Mouse (Mus musculus): Measurements from ENCODE around the gene Otx2. TPM values are rescaled to one million over a fixed set of nuclear protein-coding genes. Genes with fewer than 3 reads are reported as not detected.

Otx2 gene
- polyA plus RNA-seq, 1 experiment, result not detected

- TF ChIP-seq POLR2A (IDR thresholded peaks at IDR 0.05; ENCODE audit: borderline replicate concordance, extremely low read depth, low read depth, low read length) (no peak), CTCF (IDR thresholded peaks at IDR 0.05; ENCODE audit: insufficient read depth, low read length) (no peak)
- WGBS, result 3% methylated on average over 33 of the region's 33 CpGs
- no peak for DNase-seq
Observed at GRCm38 (mm10) chr14:48655073-48655791, 18.4 kb downstream of the Otx2 start.

GRCm38 (mm10) chr14:48654551-48655072 is 19.0 kb downstream of the Otx2 start:
- no peak for DNase-seq
- 5% methylated on average over 20 of the region's 20 CpGs for WGBS
- Histone ChIP-seq H3K4me3 (replicated peaks; ENCODE audit: extremely low read depth, low read depth, low read length) (no peak overlapping the region), H3K4me1 (ENCODE audit: control insufficient read depth, insufficient read depth, low read length) (no peaks in the 10 kb centered on the region)
- TF ChIP-seq POLR2A (IDR thresholded peaks at IDR 0.05; ENCODE audit: borderline replicate concordance, extremely low read depth, low read depth, low read length) (no peak), CTCF (IDR thresholded peaks at IDR 0.05; ENCODE audit: insufficient read depth, low read length) (no peak)

More at GRCm38 (mm10) chr14:48655073-48655791, 18.4 kb downstream of the Otx2 start:
- Histone ChIP-seq H3K4me1 (ENCODE audit: control insufficient read depth, insufficient read depth, low read length) (no peaks in the 10 kb centered on the region), H3K4me3 (replicated peaks; ENCODE audit: extremely low read depth, low read depth, low read length) (no peak overlapping the region)

GRCm38 (mm10) chr14:48653676-48654510 is 19.7 kb downstream of the Otx2 start:
- no peak for DNase-seq
- 11% methylated on average over 22 of the region's 22 CpGs for WGBS

GRCm38 (mm10) chr14:48653081-48653480 is 20.5 kb downstream of the Otx2 start:
- Histone ChIP-seq H3K4me3 (replicated peaks; ENCODE audit: extremely low read depth, low read depth, low read length) (no peak overlapping the region), H3K4me1 (ENCODE audit: control insufficient read depth, insufficient read depth, low read length) (no peaks in the 10 kb centered on the region)
- WGBS, result 73% methylated on average over 3 of the region's 3 CpGs
- TF ChIP-seq CTCF (IDR thresholded peaks at IDR 0.05; ENCODE audit: insufficient read depth, low read length) (no peak), POLR2A (IDR thresholded peaks at IDR 0.05; ENCODE audit: borderline replicate concordance, extremely low read depth, low read depth, low read length) (no peak)
- DNase-seq, result no peak

More at GRCm38 (mm10) chr14:48653676-48654510, 19.7 kb downstream of the Otx2 start:
- TF ChIP-seq POLR2A (IDR thresholded peaks at IDR 0.05; ENCODE audit: borderline replicate concordance, extremely low read depth, low read depth, low read length), result no peak
- no peak for TF ChIP-seq CTCF (IDR thresholded peaks at IDR 0.05; ENCODE audit: insufficient read depth, low read length)
- H3K4me3 ChIP-seq (replicated peaks; ENCODE audit: extremely low read depth, low read depth, low read length), result no peak overlapping the region
- no peaks in the 10 kb centered on the region for H3K4me1 ChIP-seq (ENCODE audit: control insufficient read depth, insufficient read depth, low read length)

GRCm38 (mm10) chr14:48652256-48652655 is 21.4 kb downstream of the Otx2 start:
- H3K4me1 ChIP-seq (ENCODE audit: control insufficient read depth, insufficient read depth, low read length), result no peaks in the 10 kb centered on the region
- no peak for TF ChIP-seq POLR2A (IDR thresholded peaks at IDR 0.05; ENCODE audit: borderline replicate concordance, extremely low read depth, low read depth, low read length)
- TF ChIP-seq CTCF (IDR thresholded peaks at IDR 0.05; ENCODE audit: insufficient read depth, low read length), result no peak
- H3K4me3 ChIP-seq (replicated peaks; ENCODE audit: extremely low read depth, low read depth, low read length), result no peak overlapping the region
- DNase-seq, result no peak
- WGBS, result 24% methylated on average over 12 of the region's 12 CpGs

GRCm38 (mm10) chr14:48651471-48652211 is 22.0 kb downstream of the Otx2 start:
- Histone ChIP-seq H3K4me1 (ENCODE audit: control insufficient read depth, insufficient read depth, low read length) (no peaks in the 10 kb centered on the region), H3K4me3 (replicated peaks; ENCODE audit: extremely low read depth, low read depth, low read length) (no peak overlapping the region)
- 6% methylated on average over 26 of the region's 26 CpGs for WGBS
- TF ChIP-seq POLR2A (IDR thresholded peaks at IDR 0.05; ENCODE audit: borderline replicate concordance, extremely low read depth, low read depth, low read length), result no peak
- no peak for TF ChIP-seq CTCF (IDR thresholded peaks at IDR 0.05; ENCODE audit: insufficient read depth, low read length)
- no peak for DNase-seq

- Histone ChIP-seq H3K4me1 (ENCODE audit: control insufficient read depth, insufficient read depth, low read length) (no peaks in the 10 kb centered on the region), H3K4me3 (replicated peaks; ENCODE audit: extremely low read depth, low read depth, low read length) (no peak overlapping the region)
- no peak for TF ChIP-seq POLR2A (IDR thresholded peaks at IDR 0.05; ENCODE audit: borderline replicate concordance, extremely low read depth, low read depth, low read length)
- no peak for TF ChIP-seq CTCF (IDR thresholded peaks at IDR 0.05; ENCODE audit: insufficient read depth, low read length)
- DNase-seq, result no peak
- WGBS, result 76% methylated on average over 12 of the region's 12 CpGs
Observed at GRCm38 (mm10) chr14:48641462-48642395, 31.9 kb downstream of the Otx2 start.

GRCm38 (mm10) chr14:48633141-48633540 is 40.5 kb downstream of the Otx2 start:
- no peak for DNase-seq
- 65% methylated on average over 3 of the region's 3 CpGs for WGBS
- TF ChIP-seq CTCF (IDR thresholded peaks at IDR 0.05; ENCODE audit: insufficient read depth, low read length) (no peak), POLR2A (IDR thresholded peaks at IDR 0.05; ENCODE audit: borderline replicate concordance, extremely low read depth, low read depth, low read length) (no peak)
- H3K4me3 ChIP-seq (replicated peaks; ENCODE audit: extremely low read depth, low read depth, low read length), result no peak overlapping the region
- H3K4me1 ChIP-seq (ENCODE audit: control insufficient read depth, insufficient read depth, low read length), result no peaks in the 10 kb centered on the region
